Mouse (Mus musculus): ENCODE measurements around the gene Anp32e.
A peak's percentile ranks its signal among the peaks of the same experiment; 100 is the strongest.
"Not testable (repeated sequence)": the region's sequence is repeated elsewhere in the genome, so short reads cannot be mapped to it uniquely, and the experiment has no call there.

Anp32e gene

DNA sequence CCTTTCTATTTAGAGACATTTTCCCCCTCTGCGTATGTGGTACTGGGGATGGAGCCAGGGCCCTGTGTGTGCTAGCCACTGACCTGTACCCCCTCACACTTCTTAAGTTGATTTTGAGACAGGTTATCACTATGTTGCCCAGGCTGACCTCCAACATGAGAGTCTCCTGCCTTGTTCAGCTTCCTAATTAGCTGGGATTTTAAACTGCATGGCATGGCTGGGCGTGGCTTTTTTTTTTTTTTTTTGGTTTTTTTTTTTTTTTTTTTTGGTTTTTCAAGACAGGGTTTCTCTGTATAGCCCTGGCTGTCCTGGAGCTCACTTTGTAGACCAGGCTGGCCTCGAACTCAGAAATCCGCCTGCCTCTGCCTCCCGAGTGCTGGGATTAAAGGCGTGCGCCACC lies 48.5 kb downstream of the Anp32e start:
- not testable (repeated sequence) for DNase-seq (ENCODE audit: low spot score)

DNA sequence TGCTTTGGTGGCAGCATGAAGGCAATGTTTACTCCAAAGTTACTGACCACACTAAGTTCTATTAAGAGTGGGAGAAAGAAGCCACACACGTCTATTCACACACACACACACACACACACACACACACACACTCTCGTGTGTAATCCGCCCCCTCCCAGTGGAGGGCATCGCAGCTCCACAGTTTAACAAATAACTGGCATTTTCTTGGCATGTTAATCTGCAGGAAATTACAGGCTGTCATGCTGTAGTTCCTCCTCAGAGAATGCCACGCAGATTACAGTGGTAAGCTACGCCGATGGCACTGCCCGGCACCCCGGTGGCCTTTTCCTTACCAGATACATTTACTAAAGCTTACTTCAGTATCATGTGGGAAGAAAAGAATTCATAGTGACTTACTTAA lies 49.2 kb downstream of the Anp32e start:
- no peak for DNase-seq (ENCODE audit: low spot score)

DNA sequence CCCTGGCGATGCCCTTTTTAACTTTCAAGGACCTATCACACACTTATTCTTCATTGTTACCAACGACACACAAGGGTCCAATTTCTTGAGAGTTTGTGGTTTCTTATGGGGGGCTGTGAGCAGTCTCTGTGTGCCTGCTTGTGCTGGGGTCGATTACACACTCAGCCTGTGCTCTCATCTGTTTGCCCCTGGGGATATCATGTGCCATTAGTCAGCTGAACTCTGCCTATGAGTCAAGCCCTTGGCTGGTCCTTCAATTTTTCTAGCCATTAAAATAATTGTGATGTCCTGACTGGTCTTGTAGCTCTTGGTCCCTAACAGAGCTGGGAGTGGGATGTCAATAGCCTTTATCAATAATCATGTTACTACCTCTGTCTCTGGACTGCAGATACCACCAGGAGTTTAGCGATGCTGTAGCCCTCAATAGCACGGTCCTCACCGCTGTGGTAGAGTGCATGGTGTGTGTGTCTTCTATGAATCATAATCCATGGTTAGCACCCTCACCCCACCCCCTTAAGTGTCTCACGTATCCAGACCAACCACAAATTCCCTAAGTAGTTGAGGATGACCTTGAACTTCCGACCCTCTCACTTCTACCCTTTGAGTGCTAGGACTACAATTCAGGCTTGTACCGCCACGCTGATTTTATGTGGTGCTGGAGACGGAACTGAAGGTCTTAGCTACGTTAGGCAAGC lies 51.4 kb downstream of the Anp32e start:
- DNase-seq (ENCODE audit: low spot score): no peak

DNA sequence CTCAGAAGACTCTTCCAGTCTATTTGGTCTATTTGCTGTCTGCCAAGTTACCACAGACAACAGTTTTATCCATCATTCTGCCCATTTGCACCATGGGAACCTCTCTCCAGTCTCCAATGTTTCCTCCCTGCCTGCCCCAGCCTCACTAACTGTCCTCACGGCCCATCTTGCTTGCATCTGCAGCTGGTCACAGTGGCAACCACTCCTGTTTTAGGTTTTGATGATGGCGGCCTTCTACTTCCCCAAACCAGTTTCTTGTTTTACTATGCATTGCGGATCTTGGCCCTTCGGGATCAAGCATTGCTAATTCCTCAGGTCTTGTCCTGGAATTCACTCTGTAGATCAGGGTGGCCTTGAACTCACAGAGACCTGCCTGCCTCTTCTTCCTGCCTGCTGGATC lies 53.1 kb downstream of the Anp32e start:
- no peak for DNase-seq (ENCODE audit: low spot score)

GRCm38 (mm10) chr3:95985209-95986000 lies 56.4 kb downstream of the Anp32e start:
- DNase-seq (ENCODE audit: low spot score): peak; percentile 55

DNA sequence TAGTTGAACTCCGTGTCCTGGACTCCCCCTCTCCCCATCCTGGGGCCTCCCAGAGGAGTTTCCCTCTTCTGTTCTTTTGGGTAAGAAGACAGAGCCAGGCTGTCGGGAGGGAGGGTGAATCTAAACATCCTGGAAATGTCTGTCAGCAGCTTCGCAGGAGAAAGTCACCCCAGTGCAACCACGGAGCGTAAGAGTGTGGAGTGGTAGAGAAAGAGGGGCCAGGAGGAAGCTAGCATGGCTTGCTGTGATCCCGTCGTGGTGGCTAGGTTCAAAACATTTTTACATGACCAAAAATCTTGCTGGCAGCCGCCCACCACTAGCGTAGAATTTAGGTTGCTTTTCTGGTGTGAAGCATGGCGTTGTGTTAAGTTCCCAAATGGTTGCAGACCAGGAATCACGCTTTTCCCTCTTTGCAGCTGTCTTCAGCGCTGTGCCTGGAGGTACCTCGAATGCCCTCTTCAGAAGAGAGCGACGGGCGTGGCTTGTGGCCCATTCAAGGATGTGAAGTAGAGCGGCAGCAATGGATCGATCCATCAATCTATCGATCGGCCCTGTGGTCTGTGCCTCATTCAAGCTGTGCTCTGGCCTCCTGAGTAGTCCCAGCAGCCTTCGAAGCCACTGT lies 57.1 kb downstream of the Anp32e start:
- DNase-seq (ENCODE audit: low spot score): peak; percentile 31

DNA sequence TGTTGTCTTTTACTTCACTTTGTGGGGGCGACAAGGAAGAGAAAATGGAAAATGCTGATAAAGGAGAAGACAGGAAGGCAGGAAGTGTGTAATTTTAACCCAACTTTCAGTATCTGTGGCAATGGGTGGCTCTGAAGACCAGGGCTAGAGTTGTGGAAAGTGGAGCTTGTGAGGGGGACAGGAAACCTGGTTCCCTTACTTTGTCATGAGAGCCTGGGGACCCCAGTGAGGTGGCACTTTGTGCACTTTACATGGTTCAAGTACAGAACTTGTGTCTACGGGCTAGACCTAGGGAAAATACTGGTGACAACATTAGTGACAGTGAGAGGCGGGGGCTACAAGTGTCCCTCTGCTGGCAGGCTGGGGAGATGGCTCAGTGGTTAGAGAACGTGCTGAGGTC lies 57.9 kb downstream of the Anp32e start:
- no peak for DNase-seq (ENCODE audit: low spot score)

DNA sequence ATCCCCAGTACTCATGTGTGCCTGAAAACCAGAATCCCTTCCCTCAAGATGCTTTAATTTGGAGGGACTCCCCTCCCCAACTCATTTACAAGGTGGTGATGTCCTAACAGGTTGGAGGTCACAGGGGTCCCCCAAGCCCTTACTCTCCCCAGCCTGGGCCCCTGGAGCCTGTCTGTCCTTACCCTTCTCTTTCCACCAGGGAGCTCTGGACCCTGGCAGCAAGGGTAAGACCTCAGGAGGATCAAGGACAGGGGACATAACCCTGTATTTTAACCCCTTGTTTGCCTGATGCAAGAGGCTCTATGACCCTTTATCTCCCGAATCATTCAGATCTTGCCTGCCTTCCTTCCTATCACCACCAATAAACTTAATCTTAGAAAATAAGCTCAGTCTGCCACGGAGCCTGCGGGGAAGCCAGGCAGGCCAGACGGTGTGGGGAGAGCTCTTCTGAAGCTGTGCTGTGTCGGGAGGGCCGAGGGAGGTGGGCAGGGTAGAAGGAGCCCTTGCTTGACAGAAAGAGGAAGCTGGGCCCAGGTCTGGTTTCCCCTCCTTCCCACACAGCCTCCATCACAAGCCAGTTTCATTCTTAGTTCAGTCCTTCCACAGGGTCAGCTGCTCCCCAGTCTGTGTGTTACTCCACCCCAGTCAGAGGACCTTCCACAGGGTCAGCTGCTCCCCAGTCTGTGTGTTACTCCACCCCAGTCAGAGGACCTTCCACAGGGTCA lies 58.5 kb downstream of the Anp32e start:
- DNase-seq (ENCODE audit: low spot score): no peak

DNA sequence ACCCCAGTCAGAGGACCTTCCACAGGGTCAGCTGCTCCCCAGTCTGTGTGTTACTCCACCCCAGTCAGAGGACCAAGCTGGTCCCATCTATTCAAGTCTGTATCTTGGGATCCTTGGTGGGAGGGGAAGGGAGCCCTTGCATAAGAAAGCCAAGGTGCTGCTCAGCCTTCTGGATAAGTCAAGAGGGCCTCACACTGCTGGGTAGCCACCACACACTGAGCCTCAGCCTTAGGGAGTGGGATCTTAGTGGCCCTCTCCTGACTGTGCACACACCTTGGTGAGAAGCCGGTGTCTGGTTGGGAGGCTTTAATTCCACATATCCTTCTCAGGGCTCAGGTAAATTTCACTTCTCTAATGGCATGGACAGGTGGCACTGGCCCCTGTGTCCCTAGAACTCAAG lies 59.1 kb downstream of the Anp32e start:
- DNase-seq (ENCODE audit: low spot score): no peak

DNA sequence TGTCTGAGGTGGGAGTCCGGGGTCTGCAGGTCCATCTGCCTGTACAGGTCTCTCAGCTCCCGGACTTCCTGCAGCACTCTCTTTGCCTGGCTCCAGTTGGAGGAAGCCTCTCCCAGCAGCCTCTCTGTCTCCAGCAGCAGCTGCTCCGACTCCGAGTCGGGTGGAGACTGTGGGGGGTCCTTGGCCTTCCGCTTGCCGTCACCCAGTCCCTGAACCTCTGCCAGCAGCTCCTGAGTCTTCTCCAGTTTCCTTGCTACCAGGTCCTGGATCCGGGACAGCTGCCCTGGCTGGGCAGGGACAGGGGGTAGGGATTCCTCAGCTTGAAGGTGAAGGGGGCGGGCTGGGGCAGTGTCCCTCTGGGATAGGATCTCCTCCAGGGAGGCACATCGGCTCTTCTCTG lies 59.9 kb downstream of the Anp32e start:
- peak; percentile 50 for DNase-seq (ENCODE audit: low spot score)

- DNase-seq (ENCODE audit: low spot score): no peak
These were observed 61.4 kb downstream of the Anp32e start for GRCm38 (mm10) chr3:95990413-95990941.

GRCm38 (mm10) chr3:95992990-95993603 lies 64.1 kb downstream of the Anp32e start:
- no peak for DNase-seq (ENCODE audit: low spot score)

DNA sequence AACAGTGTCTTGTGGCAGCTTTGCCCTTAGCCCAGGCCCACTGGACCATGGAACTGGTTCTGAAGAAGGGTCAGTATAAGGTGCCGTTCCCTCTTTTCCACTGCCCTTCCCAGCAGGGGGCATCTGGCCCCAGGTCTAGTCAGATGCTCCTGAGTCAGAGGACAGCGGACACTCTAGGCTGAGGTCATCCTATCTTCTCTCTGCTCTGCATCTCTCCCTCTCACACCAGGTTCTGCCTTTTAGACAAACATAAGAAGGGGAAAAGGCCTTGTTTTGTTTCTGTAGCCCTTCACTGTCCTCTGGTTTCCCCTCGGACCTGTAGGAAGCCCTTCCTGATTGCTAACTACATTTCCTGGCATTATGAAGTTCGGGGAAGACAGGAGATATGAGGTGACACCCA lies 64.8 kb downstream of the Anp32e start:
- DNase-seq (ENCODE audit: low spot score): no peak

DNA sequence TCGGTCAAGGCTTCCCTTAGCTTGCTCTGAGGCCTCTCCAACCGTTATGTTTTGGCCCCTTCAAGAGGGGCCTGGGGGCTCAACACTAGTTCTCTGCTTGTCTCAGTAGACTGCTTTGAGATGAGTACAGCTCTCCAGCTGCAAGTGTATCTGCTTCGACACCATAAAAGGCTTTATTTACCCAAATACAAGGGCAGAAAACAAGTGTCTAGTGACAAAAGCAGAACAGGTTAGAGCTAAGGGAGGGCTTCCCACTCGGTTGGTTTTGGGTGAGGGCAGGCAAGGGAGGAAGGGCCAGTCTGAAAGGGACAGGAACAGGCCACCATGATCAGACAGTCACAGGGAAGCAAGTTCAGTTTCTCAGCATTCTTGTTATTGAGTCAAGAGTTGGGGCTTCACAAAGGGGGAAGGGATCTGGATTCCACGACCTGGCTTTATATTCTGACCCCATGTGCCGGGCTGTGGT lies 65.4 kb downstream of the Anp32e start:
- no peak for DNase-seq (ENCODE audit: low spot score)

DNA sequence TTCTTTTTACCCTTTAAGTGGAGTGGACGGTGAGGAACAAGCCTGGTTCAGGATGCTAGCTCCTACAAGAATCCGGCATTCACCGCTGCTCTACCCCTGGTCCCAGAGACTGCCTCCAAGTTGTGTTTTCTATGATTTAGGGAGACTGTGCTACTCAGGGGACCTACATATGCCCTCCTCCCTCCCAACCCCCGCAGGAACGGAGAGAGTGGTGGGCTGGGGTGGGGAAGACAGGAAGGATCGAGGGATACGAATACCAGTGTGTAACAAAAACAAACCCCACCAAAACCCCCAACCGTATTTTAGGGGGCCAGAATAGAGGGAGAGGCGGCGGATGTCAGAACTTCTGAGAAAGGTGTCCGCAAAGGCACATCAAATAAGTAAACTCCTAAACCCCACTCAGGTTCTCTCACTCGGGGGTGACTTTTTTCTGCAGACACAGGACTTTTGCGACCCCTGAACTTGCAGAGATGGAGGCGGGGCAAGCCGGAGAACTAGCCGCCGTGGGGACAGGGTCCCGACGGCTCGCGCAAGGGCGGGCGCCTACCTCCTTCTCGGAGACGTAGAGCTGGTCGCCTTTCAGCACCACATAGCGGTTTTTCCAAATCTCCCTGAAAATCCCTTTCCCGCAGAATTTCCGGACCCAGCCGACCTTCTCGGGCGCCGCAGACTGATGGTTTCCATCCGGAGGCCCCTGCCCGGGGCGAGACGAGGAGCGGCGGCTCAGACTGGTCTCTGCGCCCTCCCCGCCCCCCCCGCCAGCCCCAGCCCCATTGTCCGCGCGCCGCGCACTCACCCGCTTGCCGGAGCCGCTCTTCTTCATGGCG lies 66.1 kb downstream of the Anp32e start:
- peak; percentile 51 for DNase-seq (ENCODE audit: low spot score)

DNA sequence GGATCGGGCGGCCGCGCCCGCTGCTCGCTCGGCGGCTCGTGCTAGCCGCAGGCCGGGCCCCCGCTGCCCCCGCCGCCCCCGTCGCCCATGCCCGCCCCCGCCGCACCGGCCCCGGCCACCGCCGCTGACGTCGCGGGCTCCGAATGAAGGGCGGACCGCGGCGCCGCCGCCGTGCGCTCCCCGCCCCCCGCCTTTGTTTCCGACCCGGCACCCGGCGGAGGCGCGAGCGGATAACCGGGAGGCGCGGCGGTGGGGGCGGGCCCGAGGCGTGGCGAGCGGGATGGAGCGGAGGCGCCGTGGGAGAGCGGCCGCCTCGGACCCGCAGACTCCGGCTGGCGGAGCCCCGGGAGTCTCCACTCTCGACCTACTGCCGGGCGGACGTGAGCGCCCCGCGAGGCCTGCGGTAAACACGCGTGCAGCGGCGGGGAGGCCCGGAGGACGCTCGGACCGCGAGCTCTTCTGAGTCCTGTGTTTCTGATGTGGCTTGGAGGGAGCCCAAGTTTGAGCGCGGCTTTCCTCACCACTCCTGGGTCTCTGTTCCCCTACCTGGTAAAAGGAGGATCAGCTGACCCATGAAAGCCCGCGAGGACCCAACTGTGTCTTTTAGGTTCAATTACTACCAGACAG lies 66.9 kb downstream of the Anp32e start, which contains the start of gene Plekho1:
Gene Plekho1 (minus strand): TSS at position 200 of the 627 bp plus-strand sequence.
- peak; percentile 75 for DNase-seq (ENCODE audit: low spot score)

DNA sequence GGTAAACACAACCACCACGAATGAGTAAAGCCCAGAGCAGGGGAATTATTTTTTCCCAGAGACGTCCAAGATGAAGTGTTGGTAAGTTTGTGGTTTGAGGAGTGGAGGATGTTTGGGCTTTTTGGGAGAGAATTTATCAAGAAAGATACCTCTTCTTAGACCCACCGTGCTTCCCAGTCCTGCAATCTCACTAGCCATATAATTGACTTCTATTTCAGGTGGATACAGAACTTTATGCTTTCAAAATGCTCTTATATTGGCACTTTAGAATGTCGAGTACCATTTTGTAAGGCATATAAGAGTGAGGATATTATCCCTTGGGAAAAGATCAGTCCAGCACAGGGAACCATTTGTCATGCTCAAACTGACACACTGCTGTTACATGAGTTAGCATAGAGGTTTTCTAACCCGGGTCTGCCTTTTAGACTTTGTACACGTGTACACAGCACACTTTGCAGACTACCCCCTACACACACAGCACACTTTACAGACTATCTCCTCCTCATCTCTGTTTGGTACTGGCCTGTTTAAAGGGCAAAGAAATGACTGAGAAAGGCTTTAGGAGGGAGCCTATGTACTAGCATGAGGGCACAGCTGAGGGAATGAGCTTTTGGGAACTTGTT lies 67.5 kb downstream of the Anp32e start:
- no peak for DNase-seq (ENCODE audit: low spot score)

Measured in ovary, postnatal 36 days (tissue).